Mouse (Mus musculus) liver, adult 2 months (tissue): ENCODE data around the gene Mgst2.

ENCODE experiments used
- CTCF ChIP-seq: fragments of 200-500 bp; IDR thresholded peaks from 2 replicates; pipeline ENCODE4 v1.5.1; 2011; ENCODE audit warnings: low read depth, low read length, control low read depth
- POLR2A ChIP-seq: fragments of 200-500 bp; IDR thresholded peaks from 2 replicates; pipeline ENCODE4 v1.6.1; 2011; ENCODE audit warnings: low read length, control low read depth; ENCODE audit not compliant: insufficient read depth; ENCODE audit errors: extremely low read depth

- TF ChIP-seq POLR2A (no peak), CTCF (no peak)
Measured at GRCm38 (mm10) chr3:51634451-51634850, 25.7 kb upstream of the Mgst2 start.
